Mouse (Mus musculus) retina, postnatal 1 day (tissue): ENCODE results near the gene Pxn.

Experiments used
- DNase-seq: peaks from one replicate; pipeline ENCODE4 v3.0.0-alpha.2; 2012

The Pxn gene

DNA sequence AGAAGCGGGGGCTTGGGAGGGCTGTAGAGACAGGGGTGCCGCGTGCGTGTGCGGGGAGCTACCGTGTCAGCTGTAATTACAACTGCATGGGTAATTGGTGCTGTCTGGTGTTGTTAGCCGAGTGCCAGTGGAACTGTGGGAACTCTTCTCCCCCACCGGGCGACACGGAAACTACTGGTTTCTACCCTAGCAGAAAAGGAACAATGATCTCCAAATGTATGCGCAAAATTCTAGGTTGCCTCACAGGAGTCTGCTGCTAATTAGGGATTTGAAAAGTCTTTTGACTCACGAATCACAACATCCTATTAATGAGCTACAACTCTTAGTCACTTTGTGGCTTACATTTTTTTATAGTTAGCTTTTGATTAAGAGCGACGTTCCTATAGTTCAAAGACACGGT lies 79.7 kb downstream of the Pxn start:
- DNase-seq: peak; percentile 36

GRCm38 (mm10) chr5:115586780-115587179 lies 80.3 kb downstream of the Pxn start:
- DNase-seq: no peak

DNA sequence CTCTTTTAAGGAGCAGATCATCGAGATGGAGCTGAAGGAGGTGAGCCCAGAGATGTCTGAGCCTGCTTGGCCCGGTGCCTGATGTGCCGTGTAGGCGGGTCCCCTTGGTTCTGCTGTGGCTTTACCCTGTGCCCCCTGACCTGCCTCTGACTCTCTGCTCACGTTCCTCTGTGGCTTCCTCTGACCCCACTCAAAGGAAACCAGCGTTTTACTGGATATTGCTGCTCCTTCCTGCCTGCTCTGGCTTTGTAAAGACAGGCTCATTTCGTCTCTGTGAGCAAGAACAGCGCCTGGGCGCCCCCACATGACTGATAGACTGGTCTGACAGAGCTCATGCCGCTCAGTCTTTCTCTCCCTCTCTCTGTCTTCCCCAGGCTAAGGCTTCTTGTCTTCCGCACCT lies 84.6 kb downstream of the Pxn start:
- DNase-seq: no peak

- no peak for DNase-seq
Observed at GRCm38 (mm10) chr5:115591506-115591905, 85.0 kb downstream of the Pxn start.

DNA sequence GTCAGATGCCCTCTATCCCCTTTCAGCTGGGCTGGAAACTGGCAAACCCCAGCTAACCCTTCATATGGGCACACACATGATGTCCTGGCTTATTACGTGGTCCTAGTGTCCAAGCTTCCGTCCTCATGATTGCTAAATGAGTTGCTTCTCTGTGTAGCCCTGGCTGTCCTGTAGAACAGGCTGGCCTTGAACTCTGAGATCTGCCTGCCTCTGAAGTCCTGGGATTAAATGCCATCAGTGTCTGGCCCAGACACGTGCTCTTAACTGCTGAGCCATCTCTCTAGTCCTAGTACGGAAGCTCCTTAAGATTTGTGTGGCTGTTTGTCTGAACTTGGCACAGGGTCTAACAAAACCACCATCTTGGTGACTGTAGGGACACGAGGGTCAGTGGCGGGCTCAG lies 97.1 kb downstream of the Pxn start:
- DNase-seq: no peak
